Mouse (Mus musculus): ENCODE measurements around the gene Clec12b. TPM values are rescaled to one million over a fixed set of nuclear protein-coding genes. Genes with fewer than 3 reads are reported as not detected.

Clec12b gene
- polyA plus RNA-seq, 2 experiments = 0.03 TPM; not detected in 1

DNA sequence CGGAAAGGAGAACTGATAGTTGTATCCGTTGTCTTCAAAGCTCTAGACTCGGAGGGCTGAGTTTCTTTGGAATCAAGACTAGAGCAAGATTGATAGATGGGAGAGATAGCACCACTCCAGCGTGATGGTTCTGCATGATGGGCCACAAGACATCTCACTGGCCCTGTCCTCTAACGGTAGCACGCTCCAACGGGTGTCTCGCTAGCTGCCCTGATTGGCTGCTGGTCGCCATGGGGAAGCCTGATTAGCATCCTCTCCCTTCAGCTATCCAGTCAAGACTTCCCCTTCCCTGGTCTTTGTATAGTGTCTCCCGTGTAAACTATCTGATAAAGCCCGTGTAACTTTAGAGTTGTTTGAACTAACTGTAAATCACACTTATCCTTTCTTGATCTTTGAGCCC lies 54.1 kb downstream of the Clec12b start, which contains the start of gene 4922502D21Rik:
4922502D21Rik (minus strand) TSS at position 187 of the 400 bp plus-strand sequence.
- H3K4me2 ChIP-seq (ENCODE audit: low read depth) = no peak within 1 kb of the TSS
- no peaks in the 10 kb centered on the region for H3K4me1 ChIP-seq (replicated peaks; ENCODE audit: control insufficient read depth in 2 of 2, insufficient read depth in 2 of 2, low read length in 1 of 2)
- DNase-seq (ENCODE audit: low read depth in 3 of 3, low spot score in 3 of 3) (no peak), ATAC-seq (ENCODE audit: insufficient read depth) (no peak)
- TF ChIP-seq EP300 (IDR thresholded peaks at IDR 0.05; ENCODE audit: low read depth) (no peak), CTCF (IDR thresholded peaks at IDR 0.05; ENCODE audit: low read depth) (no peak)
- H3K27ac ChIP-seq = no peak within 1 kb of the TSS
- H3K27me3 ChIP-seq (ENCODE audit: control insufficient read depth, insufficient read depth, low read length) = no peaks in the 10 kb centered on the region
- H3K9me3 ChIP-seq (ENCODE audit: control insufficient read depth, low read length) = no peaks in the 10 kb centered on the region
- no peak within 1 kb of the TSS for H3K9ac ChIP-seq (replicated peaks)
- no peak within 1 kb of the TSS for H3K4me3 ChIP-seq (ENCODE audit: insufficient read depth in 1 of 2, low read depth in 2 of 2, low read length in 2 of 2)
- no peaks in the 10 kb centered on the region for H3K36me3 ChIP-seq (replicated peaks; ENCODE audit: control insufficient read depth, insufficient read depth, low read depth)
- WGBS (ENCODE audit: insufficient replicate concordance) = 40% methylated on average over 11 of the region's 11 CpGs

GRCm38 (mm10) chr6:129326568-129327150 lies 59.0 kb downstream of the Clec12b start:
- Histone ChIP-seq H3K9me3 (ENCODE audit: control insufficient read depth, low read length) (no peaks in the 10 kb centered on the region), H3K27ac (no peak overlapping the region), H3K36me3 (replicated peaks; ENCODE audit: control insufficient read depth, insufficient read depth, low read depth) (no peaks in the 10 kb centered on the region), H3K4me1 (replicated peaks; ENCODE audit: control insufficient read depth in 2 of 2, insufficient read depth in 2 of 2, low read length in 1 of 2) (no peaks in the 10 kb centered on the region), H3K27me3 (ENCODE audit: control insufficient read depth, insufficient read depth, low read length) (no peaks in the 10 kb centered on the region), H3K4me2 (ENCODE audit: low read depth) (no peak overlapping the region), H3K4me3 (ENCODE audit: insufficient read depth in 1 of 2, low read depth in 2 of 2, low read length in 2 of 2) (no peak overlapping the region), H3K9ac (replicated peaks) (no peak overlapping the region)
- TF ChIP-seq EP300 (IDR thresholded peaks at IDR 0.05; ENCODE audit: low read depth) = no peak
- no peak for TF ChIP-seq CTCF (IDR thresholded peaks at IDR 0.05; ENCODE audit: low read depth)
- ATAC-seq (ENCODE audit: insufficient read depth) = no peak
- no peak for DNase-seq (ENCODE audit: low read depth in 3 of 3, low spot score in 3 of 3)
- 53% methylated on average over 13 of the region's 13 CpGs for WGBS (ENCODE audit: insufficient replicate concordance)

- no peak for ATAC-seq (ENCODE audit: insufficient read depth)
These were observed 59.7 kb downstream of the Clec12b start for GRCm38 (mm10) chr6:129326016-129326415.

More at GRCm38 (mm10) chr6:129326016-129326415, 59.7 kb downstream of the Clec12b start:
- no peak for DNase-seq (ENCODE audit: low read depth in 3 of 3, low spot score in 3 of 3)
- no peaks in the 10 kb centered on the region for H3K4me1 ChIP-seq (replicated peaks; ENCODE audit: control insufficient read depth in 2 of 2, insufficient read depth in 2 of 2, low read length in 1 of 2)
- no peak overlapping the region for H3K27ac ChIP-seq
- no peaks in the 10 kb centered on the region for H3K27me3 ChIP-seq (ENCODE audit: control insufficient read depth, insufficient read depth, low read length)
- TF ChIP-seq CTCF (IDR thresholded peaks at IDR 0.05; ENCODE audit: low read depth) (no peak), EP300 (IDR thresholded peaks at IDR 0.05; ENCODE audit: low read depth) (no peak)
- no peak overlapping the region for H3K9ac ChIP-seq (replicated peaks)
- no peak overlapping the region for H3K4me2 ChIP-seq (ENCODE audit: low read depth)
- H3K4me3 ChIP-seq (ENCODE audit: insufficient read depth in 1 of 2, low read depth in 2 of 2, low read length in 2 of 2) = no peak overlapping the region
- 25% methylated on average over 1 of the region's 1 CpGs for WGBS (ENCODE audit: insufficient replicate concordance)
- no peaks in the 10 kb centered on the region for H3K36me3 ChIP-seq (replicated peaks; ENCODE audit: control insufficient read depth, insufficient read depth, low read depth)
- no peaks in the 10 kb centered on the region for H3K9me3 ChIP-seq (ENCODE audit: control insufficient read depth, low read length)

Other genes starting within 250 kb of the Clec12b start
- gene Clec2d, start 205.3 kb downstream of the Clec12b start, polyA plus RNA-seq (2012; rRNA removed) = 2.1 and 6.6 TPM in 2 replicates
- gene Clec2d, start 205.3 kb downstream of the Clec12b start, polyA plus RNA-seq (2014; fragmentation: Nextera tagmentation; extraction: Ambion mirVana) = 0.19 and 0.22 TPM in 2 replicates
- 0.44 and 0.98 TPM in 2 replicates for gene Cd69, start 110.4 kb downstream of the Clec12b start, polyA plus RNA-seq (2012; rRNA removed)
- 0.97 and 1.1 TPM in 2 replicates for gene Cd69, start 110.4 kb downstream of the Clec12b start, polyA plus RNA-seq (2014; fragmentation: Nextera tagmentation; extraction: Ambion mirVana)
- not detected in 2 replicates for gene 4922502D21Rik, start 54.1 kb downstream of the Clec12b start, polyA plus RNA-seq (2012; rRNA removed)
- not detected in 2 replicates for gene 4922502D21Rik, start 54.1 kb downstream of the Clec12b start, polyA plus RNA-seq (2014; fragmentation: Nextera tagmentation; extraction: Ambion mirVana)
- 3.3 and 5.5 TPM in 2 replicates for gene Clec12a, start 43.2 kb downstream of the Clec12b start, polyA plus RNA-seq (2012; rRNA removed)
- 9.5 and 10.4 TPM in 2 replicates for gene Clec12a, start 43.2 kb downstream of the Clec12b start, polyA plus RNA-seq (2014; fragmentation: Nextera tagmentation; extraction: Ambion mirVana)
- gene Clec1b, start 11.4 kb upstream of the Clec12b start, polyA plus RNA-seq (2012; rRNA removed) = 6.8 and 12.5 TPM in 2 replicates
- gene Clec1b, start 11.4 kb upstream of the Clec12b start, polyA plus RNA-seq (2014; fragmentation: Nextera tagmentation; extraction: Ambion mirVana) = 23.3 and 29.5 TPM in 2 replicates
- gene Clec9a, start 23.0 kb upstream of the Clec12b start, polyA plus RNA-seq (2012; rRNA removed) = 0.79 and 1.0 TPM in 2 replicates
- 0.25 and 0.97 TPM in 2 replicates for gene Clec9a, start 23.0 kb upstream of the Clec12b start, polyA plus RNA-seq (2014; fragmentation: Nextera tagmentation; extraction: Ambion mirVana)
- 0.03 and 0.04 TPM in 2 replicates for gene Clec1a, start 66.1 kb upstream of the Clec12b start, polyA plus RNA-seq (2012; rRNA removed)
- 0.23 and 0.28 TPM in 2 replicates for gene Clec1a, start 66.1 kb upstream of the Clec12b start, polyA plus RNA-seq (2014; fragmentation: Nextera tagmentation; extraction: Ambion mirVana)
- 0.64 and 0.83 TPM in 2 replicates for gene Olr1, start 121.3 kb upstream of the Clec12b start, polyA plus RNA-seq (2012; rRNA removed)
- 0.57 and 0.81 TPM in 2 replicates for gene Olr1, start 121.3 kb upstream of the Clec12b start, polyA plus RNA-seq (2014; fragmentation: Nextera tagmentation; extraction: Ambion mirVana)
- gene Tmem52b, start 126.7 kb upstream of the Clec12b start, polyA plus RNA-seq (2012; rRNA removed) = 0.01 TPM in 1 of 2 replicates, not detected in the other
- gene Tmem52b, start 126.7 kb upstream of the Clec12b start, polyA plus RNA-seq (2014; fragmentation: Nextera tagmentation; extraction: Ambion mirVana) = not detected in 2 replicates
- 15.1 and 19.2 TPM in 2 replicates for gene Gabarapl1, start 147.3 kb upstream of the Clec12b start, polyA plus RNA-seq (2012; rRNA removed)
- 8.2 and 9.1 TPM in 2 replicates for gene Gabarapl1, start 147.3 kb upstream of the Clec12b start, polyA plus RNA-seq (2014; fragmentation: Nextera tagmentation; extraction: Ambion mirVana)
- gene Klre1, start 192.0 kb upstream of the Clec12b start, polyA plus RNA-seq (2012; rRNA removed) = 0.03 TPM in 1 of 2 replicates, not detected in the other
- not detected in 2 replicates for gene Klre1, start 192.0 kb upstream of the Clec12b start, polyA plus RNA-seq (2014; fragmentation: Nextera tagmentation; extraction: Ambion mirVana)
- gene Klrd1, start 205.9 kb upstream of the Clec12b start, polyA plus RNA-seq (2012; rRNA removed) = 0.19 and 0.23 TPM in 2 replicates
- gene Klrd1, start 205.9 kb upstream of the Clec12b start, polyA plus RNA-seq (2014; fragmentation: Nextera tagmentation; extraction: Ambion mirVana) = 0.37 and 0.50 TPM in 2 replicates
- gene Klrk1, start 238.0 kb upstream of the Clec12b start, polyA plus RNA-seq (2012; rRNA removed) = 0.09 and 0.26 TPM in 2 replicates
- 0.48 and 0.59 TPM in 2 replicates for gene Klrk1, start 238.0 kb upstream of the Clec12b start, polyA plus RNA-seq (2014; fragmentation: Nextera tagmentation; extraction: Ambion mirVana)

All from liver, embryonic 14.5 days (tissue).